Mouse (Mus musculus): ENCODE results near the gene Gm17304. TPM values are rescaled to one million over a fixed set of nuclear protein-coding genes. Genes with fewer than 3 reads are reported as not detected.

Gm17304 gene
- polyA plus RNA-seq, 1 experiment: not detected

GRCm38 (mm10) chr5:106623337-106623736 lies 14.4 kb downstream of the Gm17304 start:
- H3K27me3 ChIP-seq (ENCODE audit: control insufficient read depth, insufficient read depth, insufficient read length): no peaks in the 10 kb centered on the region
- peaks cover 29% of the 10 kb centered on the region for H3K79me3 ChIP-seq (ENCODE audit: low read depth)
- H3K36me3 ChIP-seq (ENCODE audit: control insufficient read depth, insufficient read depth): peaks cover 66% of the 10 kb centered on the region
- H3K4me3 ChIP-seq (ENCODE audit: insufficient read depth, poor library complexity, severe bottlenecking): no peak overlapping the region
- H3ac ChIP-seq (ENCODE audit: control insufficient read depth, insufficient read length, low read depth): no peak overlapping the region
- no peak for TF ChIP-seq MAX (IDR thresholded peaks at IDR 0.05)
- no peak for TF ChIP-seq USF1 (IDR thresholded peaks at IDR 0.05; ENCODE audit: low read depth)
- no peak for TF ChIP-seq MYOG (IDR thresholded peaks at IDR 0.05; ENCODE audit: control insufficient read depth, extremely low read depth, insufficient read length)
- TF ChIP-seq FOSL1 (IDR thresholded peaks at IDR 0.05; ENCODE audit: insufficient read depth, low read length, poor library complexity, severe bottlenecking): no peak
- TF ChIP-seq CTCF (IDR thresholded peaks at IDR 0.05; ENCODE audit: control insufficient read depth, insufficient read depth, insufficient read length): no peak
- no peak for TF ChIP-seq MYOD1 (IDR thresholded peaks at IDR 0.05; ENCODE audit: control insufficient read depth, insufficient read length, low read depth)
- TF ChIP-seq CEBPB (IDR thresholded peaks at IDR 0.05; ENCODE audit: low read depth): no peak
- peaks cover 63% of the 10 kb centered on the region for H3K79me2 ChIP-seq (ENCODE audit: control insufficient read depth, insufficient read depth)

- TF ChIP-seq MYOD1 (IDR thresholded peaks at IDR 0.05; ENCODE audit: control insufficient read depth, insufficient read length, low read depth) (peak; percentile 28), USF1 (IDR thresholded peaks at IDR 0.05; ENCODE audit: low read depth) (peak; percentile 88), MAX (IDR thresholded peaks at IDR 0.05) (no peak)
- no peaks in the 10 kb centered on the region for H3K27me3 ChIP-seq (ENCODE audit: control insufficient read depth, insufficient read depth, insufficient read length)
- no peak overlapping the region for H3ac ChIP-seq (ENCODE audit: control insufficient read depth, insufficient read length, low read depth)
- H3K79me3 ChIP-seq (ENCODE audit: low read depth): peaks cover 29% of the 10 kb centered on the region
- peaks cover 91% of the 10 kb centered on the region for H3K79me2 ChIP-seq (ENCODE audit: control insufficient read depth, insufficient read depth)
- no peak overlapping the region for H3K4me3 ChIP-seq (ENCODE audit: insufficient read depth, poor library complexity, severe bottlenecking)
- H3K36me3 ChIP-seq (ENCODE audit: control insufficient read depth, insufficient read depth): peaks cover 27% of the 10 kb centered on the region
These were observed 19.7 kb downstream of the Gm17304 start for GRCm38 (mm10) chr5:106628369-106629149.

GRCm38 (mm10) chr5:106636423-106636946 lies 27.6 kb downstream of the Gm17304 start:
- H3ac ChIP-seq (ENCODE audit: control insufficient read depth, insufficient read length, low read depth): no peak overlapping the region
- no peaks in the 10 kb centered on the region for H3K27me3 ChIP-seq (ENCODE audit: control insufficient read depth, insufficient read depth, insufficient read length)
- peaks cover 15% of the 10 kb centered on the region for H3K79me3 ChIP-seq (ENCODE audit: low read depth)
- H3K4me3 ChIP-seq (ENCODE audit: insufficient read depth, poor library complexity, severe bottlenecking): no peak overlapping the region
- peaks cover 45% of the 10 kb centered on the region for H3K36me3 ChIP-seq (ENCODE audit: control insufficient read depth, insufficient read depth)
- TF ChIP-seq CTCF (IDR thresholded peaks at IDR 0.05; ENCODE audit: control insufficient read depth, insufficient read depth, insufficient read length): no peak
- TF ChIP-seq FOSL1 (IDR thresholded peaks at IDR 0.05; ENCODE audit: insufficient read depth, low read length, poor library complexity, severe bottlenecking): no peak
- no peak for TF ChIP-seq MAX (IDR thresholded peaks at IDR 0.05)
- no peak for TF ChIP-seq MYOG (IDR thresholded peaks at IDR 0.05; ENCODE audit: control insufficient read depth, extremely low read depth, insufficient read length)
- no peak for TF ChIP-seq USF1 (IDR thresholded peaks at IDR 0.05; ENCODE audit: low read depth)
- TF ChIP-seq CEBPB (IDR thresholded peaks at IDR 0.05; ENCODE audit: low read depth): no peak
- no peak for TF ChIP-seq MYOD1 (IDR thresholded peaks at IDR 0.05; ENCODE audit: control insufficient read depth, insufficient read length, low read depth)
- peaks cover 48% of the 10 kb centered on the region for H3K79me2 ChIP-seq (ENCODE audit: control insufficient read depth, insufficient read depth)

- peaks cover 41% of the 10 kb centered on the region for H3K36me3 ChIP-seq (ENCODE audit: control insufficient read depth, insufficient read depth)
- TF ChIP-seq MAX (IDR thresholded peaks at IDR 0.05) (no peak), FOSL1 (IDR thresholded peaks at IDR 0.05; ENCODE audit: insufficient read depth, low read length, poor library complexity, severe bottlenecking) (no peak), MYOG (IDR thresholded peaks at IDR 0.05; ENCODE audit: control insufficient read depth, extremely low read depth, insufficient read length) (no peak), CTCF (IDR thresholded peaks at IDR 0.05; ENCODE audit: control insufficient read depth, insufficient read depth, insufficient read length) (no peak), MYOD1 (IDR thresholded peaks at IDR 0.05; ENCODE audit: control insufficient read depth, insufficient read length, low read depth) (no peak), USF1 (IDR thresholded peaks at IDR 0.05; ENCODE audit: low read depth) (no peak), CEBPB (IDR thresholded peaks at IDR 0.05; ENCODE audit: low read depth) (no peak)
- H3K27me3 ChIP-seq (ENCODE audit: control insufficient read depth, insufficient read depth, insufficient read length): no peaks in the 10 kb centered on the region
- H3ac ChIP-seq (ENCODE audit: control insufficient read depth, insufficient read length, low read depth): no peak overlapping the region
- H3K79me3 ChIP-seq (ENCODE audit: low read depth): peaks cover 24% of the 10 kb centered on the region
- H3K4me3 ChIP-seq (ENCODE audit: insufficient read depth, poor library complexity, severe bottlenecking): no peak overlapping the region
- peaks cover 55% of the 10 kb centered on the region for H3K79me2 ChIP-seq (ENCODE audit: control insufficient read depth, insufficient read depth)
These were observed 30.7 kb downstream of the Gm17304 start for GRCm38 (mm10) chr5:106639627-106640026.

- Histone ChIP-seq H3K36me3 (ENCODE audit: control insufficient read depth, insufficient read depth) (peaks cover 38% of the 10 kb centered on the region), H3K27me3 (ENCODE audit: control insufficient read depth, insufficient read depth, insufficient read length) (no peaks in the 10 kb centered on the region), H3K79me2 (ENCODE audit: control insufficient read depth, insufficient read depth) (peaks cover 56% of the 10 kb centered on the region), H3K79me3 (ENCODE audit: low read depth) (peaks cover 28% of the 10 kb centered on the region), H3ac (ENCODE audit: control insufficient read depth, insufficient read length, low read depth) (no peak overlapping the region), H3K4me3 (ENCODE audit: insufficient read depth, poor library complexity, severe bottlenecking) (no peak overlapping the region)
- TF ChIP-seq MYOD1 (IDR thresholded peaks at IDR 0.05; ENCODE audit: control insufficient read depth, insufficient read length, low read depth): no peak
- no peak for TF ChIP-seq CTCF (IDR thresholded peaks at IDR 0.05; ENCODE audit: control insufficient read depth, insufficient read depth, insufficient read length)
- no peak for TF ChIP-seq MAX (IDR thresholded peaks at IDR 0.05)
- no peak for TF ChIP-seq MYOG (IDR thresholded peaks at IDR 0.05; ENCODE audit: control insufficient read depth, extremely low read depth, insufficient read length)
- TF ChIP-seq FOSL1 (IDR thresholded peaks at IDR 0.05; ENCODE audit: insufficient read depth, low read length, poor library complexity, severe bottlenecking): no peak
- TF ChIP-seq USF1 (IDR thresholded peaks at IDR 0.05; ENCODE audit: low read depth): no peak
- no peak for TF ChIP-seq CEBPB (IDR thresholded peaks at IDR 0.05; ENCODE audit: low read depth)
These were observed 31.4 kb downstream of the Gm17304 start for GRCm38 (mm10) chr5:106640235-106640809.
